Mouse (Mus musculus) embryo, embryonic 11 days (tissue): ENCODE data around the gene Ephb1.

Source experiments
- DNase-seq: peaks from one replicate; pipeline ENCODE4 v3.0.0-alpha.2; 2015

Ephb1 gene

GRCm38 (mm10) chr9:102235444-102235951 lies 119.0 kb downstream of the Ephb1 start:
- DNase-seq, result peak; percentile 26

DNA sequence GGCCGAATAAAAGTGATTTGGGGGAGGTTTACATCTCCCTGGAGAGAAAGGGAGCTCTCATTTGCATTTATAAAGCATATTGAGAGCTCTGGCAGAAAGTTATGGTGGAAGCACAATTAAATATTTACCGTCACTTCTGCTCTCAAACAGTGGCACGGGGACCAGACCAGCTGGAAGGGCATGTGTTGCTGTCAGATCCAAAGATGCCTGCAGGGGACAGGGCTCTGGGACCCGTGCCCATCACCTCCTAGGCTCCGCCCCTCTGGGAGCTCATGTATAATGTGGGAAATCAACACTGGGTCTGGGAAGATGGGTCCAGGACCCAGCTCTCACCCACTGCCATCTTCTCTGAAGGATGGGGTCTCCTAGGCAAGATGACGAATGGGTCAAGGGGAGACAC lies 123.2 kb downstream of the Ephb1 start:
- no peak for DNase-seq

GRCm38 (mm10) chr9:102216746-102217566 lies 137.5 kb downstream of the Ephb1 start:
- DNase-seq, result no peak

- peak; percentile 35 for DNase-seq
Measured at GRCm38 (mm10) chr9:102212036-102212383, 142.5 kb downstream of the Ephb1 start.

- DNase-seq, result peak; percentile 87
Measured at GRCm38 (mm10) chr9:102211296-102212035, 143.0 kb downstream of the Ephb1 start.

- DNase-seq, result no peak
Measured at GRCm38 (mm10) chr9:102205518-102205917, 149.0 kb downstream of the Ephb1 start.

DNA sequence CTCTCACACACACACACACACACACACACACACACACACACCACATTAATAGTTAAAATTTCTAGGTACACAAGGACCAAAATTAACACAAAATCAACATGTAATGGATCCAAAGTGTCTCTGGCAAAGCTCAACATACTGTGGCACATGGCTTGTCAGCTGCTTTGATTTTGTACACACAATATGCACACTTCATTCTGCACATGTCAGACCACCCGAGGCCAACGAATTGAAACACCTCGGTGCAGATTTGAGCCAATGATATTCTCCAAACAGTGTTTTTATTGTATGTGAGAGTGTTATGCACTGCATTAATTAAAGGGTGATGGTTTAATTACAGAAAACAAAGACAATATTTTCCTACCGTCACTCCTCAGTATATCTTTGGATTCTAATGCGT lies 152.6 kb downstream of the Ephb1 start:
- DNase-seq, result no peak

- DNase-seq, result no peak
Measured at GRCm38 (mm10) chr9:102196856-102197255, 157.6 kb downstream of the Ephb1 start.

- no peak for DNase-seq
Measured at GRCm38 (mm10) chr9:102194063-102194462, 160.4 kb downstream of the Ephb1 start.

GRCm38 (mm10) chr9:102192724-102193685 lies 161.5 kb downstream of the Ephb1 start:
- DNase-seq, result peak; percentile 60

GRCm38 (mm10) chr9:102190058-102190457 lies 164.4 kb downstream of the Ephb1 start:
- DNase-seq, result no peak

- DNase-seq, result no peak
Measured at GRCm38 (mm10) chr9:102189406-102189805, 165.1 kb downstream of the Ephb1 start.

DNA sequence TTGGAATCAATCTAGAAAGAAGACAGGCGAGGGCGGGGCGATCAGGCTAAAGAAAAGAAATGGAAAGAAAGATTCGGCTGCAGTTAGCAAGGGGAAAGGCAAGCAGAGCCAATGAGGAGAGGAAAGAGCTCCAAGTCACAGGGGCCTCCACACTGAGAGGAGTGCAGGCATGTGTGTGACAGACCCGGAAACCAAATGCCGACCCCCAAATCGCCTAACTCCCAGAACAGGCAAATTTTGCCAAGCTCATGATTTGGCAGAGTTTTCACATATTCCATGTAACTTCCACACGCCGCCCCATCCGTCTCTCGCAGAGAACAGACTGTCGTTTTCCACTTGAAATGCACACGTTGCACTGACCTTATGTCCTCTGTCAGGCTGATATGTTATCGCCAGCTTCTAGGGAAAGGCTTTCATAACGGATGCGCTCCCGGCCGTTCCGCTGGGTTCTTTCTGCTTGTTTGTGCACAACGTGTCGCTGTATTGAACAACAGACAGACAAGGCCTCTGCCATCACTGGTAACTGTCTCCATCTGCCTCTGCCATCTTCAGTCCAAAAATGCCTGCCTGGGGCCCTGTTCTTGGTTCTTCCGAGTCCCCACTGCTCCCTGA lies 170.7 kb downstream of the Ephb1 start:
- DNase-seq, result no peak

DNA sequence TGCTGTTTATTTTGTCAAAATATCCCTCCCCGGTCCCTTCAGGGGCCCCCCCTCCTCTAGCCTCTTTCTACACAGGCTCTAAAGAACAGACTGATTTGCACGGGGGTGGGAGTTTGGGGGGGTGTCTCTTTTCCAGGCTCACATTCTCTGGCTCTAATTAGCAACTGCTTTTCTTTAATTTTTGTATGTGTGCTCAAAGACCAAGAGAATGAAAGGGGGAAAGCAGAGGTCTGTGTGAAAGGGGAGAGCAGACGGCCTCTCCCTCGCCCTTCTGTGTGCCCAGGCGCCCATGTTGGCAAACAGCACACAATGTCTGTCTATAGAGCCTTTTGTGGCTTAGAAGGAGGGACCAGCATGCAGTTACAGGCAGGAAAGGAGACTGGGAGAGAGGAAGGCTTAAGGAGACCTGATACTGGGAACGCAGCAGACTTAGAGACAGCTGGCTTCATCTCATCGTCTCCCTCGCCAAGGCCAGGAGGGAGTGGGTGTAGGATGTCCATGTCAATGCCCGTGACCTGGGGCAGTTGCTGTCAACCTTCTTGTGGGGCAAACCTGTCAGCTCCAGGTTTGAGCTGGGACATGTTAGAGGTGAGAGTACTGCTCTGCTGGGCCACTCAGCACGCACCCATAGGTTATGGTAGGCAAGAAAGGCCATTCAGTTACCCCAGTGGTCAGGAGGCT lies 172.5 kb downstream of the Ephb1 start:
- DNase-seq, result no peak

- DNase-seq, result no peak
Measured at GRCm38 (mm10) chr9:102181276-102181675, 173.2 kb downstream of the Ephb1 start.

- no peak for DNase-seq
Measured at GRCm38 (mm10) chr9:102180486-102180885, 174.0 kb downstream of the Ephb1 start.

GRCm38 (mm10) chr9:102180070-102180469 lies 174.4 kb downstream of the Ephb1 start:
- no peak for DNase-seq

DNA sequence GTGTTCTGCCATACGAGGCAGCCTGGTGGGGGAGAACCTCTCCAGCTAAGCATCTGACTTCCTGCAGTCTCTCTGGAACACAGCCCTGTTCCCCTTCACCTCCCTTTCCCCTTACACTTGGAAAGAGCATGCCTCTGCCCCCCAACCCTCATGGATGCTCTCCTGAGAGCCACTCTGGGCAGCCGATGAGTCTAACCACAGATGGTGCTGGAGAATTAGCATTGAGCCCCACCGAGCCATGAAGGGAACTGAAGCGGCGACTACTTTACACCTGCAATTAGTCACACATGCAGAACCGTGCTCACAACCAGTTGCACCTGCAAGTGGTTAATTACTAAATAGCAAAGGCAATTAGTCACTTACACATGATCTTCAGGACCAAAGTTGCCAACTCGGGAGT lies 184.8 kb downstream of the Ephb1 start:
- no peak for DNase-seq

- no peak for DNase-seq
Measured at GRCm38 (mm10) chr9:102155876-102156275, 198.6 kb downstream of the Ephb1 start.

- DNase-seq, result no peak
Measured at GRCm38 (mm10) chr9:102139181-102139580, 215.3 kb downstream of the Ephb1 start.

DNA sequence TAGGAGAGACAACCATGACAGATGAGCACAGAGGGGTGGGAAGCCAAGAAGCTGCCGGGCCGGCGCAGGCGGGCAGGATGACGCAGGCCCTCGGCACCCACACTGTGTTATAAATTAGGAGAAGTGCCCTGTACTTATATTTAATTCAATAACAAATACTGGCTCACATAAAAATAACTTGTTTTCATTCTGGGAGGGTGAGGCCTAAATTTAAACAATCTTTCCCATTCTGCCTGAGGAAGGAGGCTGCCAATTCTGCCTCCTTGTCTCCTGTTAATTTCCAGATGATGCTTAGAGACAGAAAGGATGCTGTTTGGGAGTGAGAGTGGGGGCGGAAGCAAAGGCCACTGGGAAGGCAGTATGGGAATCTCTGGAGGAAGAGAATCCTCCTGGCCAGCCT lies 215.8 kb downstream of the Ephb1 start:
- DNase-seq, result no peak

DNA sequence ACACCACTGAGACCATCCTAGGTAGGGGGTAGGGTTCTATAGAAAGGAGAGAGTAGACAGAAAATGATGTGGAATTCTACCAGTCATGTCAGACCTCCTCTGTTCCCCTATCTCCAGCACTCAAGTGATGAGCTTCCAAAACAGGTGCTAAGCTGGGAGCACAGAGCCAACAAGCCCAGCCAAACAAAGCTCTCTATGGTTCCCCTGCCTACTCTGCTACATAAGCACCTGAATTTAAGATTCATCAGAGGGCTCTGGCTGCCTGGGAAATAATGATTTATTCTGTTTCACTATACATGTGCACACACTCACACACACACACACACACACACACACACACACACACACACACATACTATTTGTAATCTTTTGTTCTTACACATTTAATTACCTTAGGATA lies 216.3 kb downstream of the Ephb1 start:
- DNase-seq, result no peak
